Mouse (Mus musculus) limb, embryonic 15.5 days (tissue): ENCODE measurements around the gene Gm5269. TPM values are rescaled to one million over a fixed set of nuclear protein-coding genes. Genes with fewer than 3 reads are reported as not detected.

Source experiments
- ATAC-seq: fragments of 200-750 bp; cut with Nextera tagmentation; 2 replicates; pipeline ENCODE4 v1.8.0; 2017; ENCODE audit warnings: low read depth, moderate TSS enrichment; ENCODE audit not compliant: insufficient number of reproducible peaks, low FRiP score, low TSS enrichment
- H3K27ac ChIP-seq: fragments of 300-500 bp; sonication (generic); 2 replicates; pipeline ENCODE4 v1.5.1; 2015; ENCODE audit warnings: moderate library complexity, mild to moderate bottlenecking, inconsistent platforms
- H3K27me3 ChIP-seq: fragments of 300-500 bp; sonication (generic); 2 replicates; pipeline ENCODE4 v1.6.1; 2015; ENCODE audit warnings: inconsistent platforms
- H3K36me3 ChIP-seq: fragments of 300-500 bp; sonication (generic); 2 replicates; pipeline ENCODE4 v1.6.1; 2015; ENCODE audit warnings: inconsistent platforms
- H3K4me1 ChIP-seq: fragments of 300-500 bp; sonication (generic); 2 replicates; pipeline ENCODE4 v1.6.1; 2015; ENCODE audit warnings: inconsistent platforms
- H3K4me2 ChIP-seq: fragments of 300-500 bp; sonication (generic); 2 replicates; pipeline ENCODE4 v1.6.1; 2015; ENCODE audit warnings: mild to moderate bottlenecking, inconsistent platforms
- H3K4me3 ChIP-seq: fragments of 300-500 bp; sonication (generic); 2 replicates; pipeline ENCODE4 v1.5.1; 2015; ENCODE audit warnings: mild to moderate bottlenecking, inconsistent platforms
- H3K9ac ChIP-seq: fragments of 300-500 bp; sonication (generic); 2 replicates; pipeline ENCODE4 v1.6.1; 2015; ENCODE audit warnings: inconsistent platforms
- H3K9me3 ChIP-seq: fragments of 300-500 bp; sonication (generic); 2 replicates; pipeline ENCODE4 v1.6.1; 2016; ENCODE audit warnings: inconsistent platforms
- WGBS: fragments of 180-500 bp; shearing (Covaris S2); methylation state at CpG from one replicate; pipeline ENCODE4 v1.1.7; 2015; 5-methylcytosine and 5-hydroxymethylcytosine counted together
- polyA plus RNA-seq: library from polyadenylated mRNA; unstranded; fragments of >200 nt; fragmentation: Nextera tagmentation; extraction: Ambion mirVana; gene quantifications from 2 replicates; pipeline ENCODE4 v1.2.1, GENCODE M21; 2015

Gm5269 gene
- polyA plus RNA-seq, 1 experiment from 2014 or later = not detected

GRCm38 (mm10) chr1:45860349-45860748 lies 29.7 kb downstream of the Gm5269 start:
- Histone ChIP-seq H3K4me1 (peaks cover 16% of the 10 kb centered on the region), H3K9me3 (peaks cover 4% of the 10 kb centered on the region; the same call in 1 of the 2 replicates), H3K9ac (no peak overlapping the region), H3K36me3 (no peaks in the 10 kb centered on the region), H3K27me3 (no peaks in the 10 kb centered on the region), H3K4me2 (no peak overlapping the region), H3K27ac (peak overlapping the region; percentile 38), H3K4me3 (no peak overlapping the region)
- ATAC-seq = no peak
- WGBS = 33% methylated on average over 5 of the region's 5 CpGs

- peaks cover 7% of the 10 kb centered on the region; the same call in 1 of the 2 replicates for H3K4me1 ChIP-seq
- no peak overlapping the region for H3K4me3 ChIP-seq
- H3K27ac ChIP-seq = no peak overlapping the region
- H3K9ac ChIP-seq = no peak overlapping the region
- WGBS = 78% methylated on average over 1 of the region's 1 CpGs
- no peaks in the 10 kb centered on the region for H3K27me3 ChIP-seq
- H3K4me2 ChIP-seq = no peak overlapping the region
- ATAC-seq = no peak
- no peaks in the 10 kb centered on the region for H3K36me3 ChIP-seq
- H3K9me3 ChIP-seq = peaks cover 2% of the 10 kb centered on the region; the same call in 1 of the 2 replicates
Measured at GRCm38 (mm10) chr1:45858038-45858437, 32.0 kb downstream of the Gm5269 start.

- Histone ChIP-seq H3K9me3 (no peaks in the 10 kb centered on the region), H3K27ac (no peak overlapping the region), H3K4me1 (no peaks in the 10 kb centered on the region), H3K36me3 (no peaks in the 10 kb centered on the region), H3K9ac (no peak overlapping the region), H3K4me3 (no peak overlapping the region), H3K4me2 (no peak overlapping the region), H3K27me3 (no peaks in the 10 kb centered on the region)
- 90% methylated on average over 1 of the region's 1 CpGs for WGBS
- ATAC-seq = no peak
Measured at GRCm38 (mm10) chr1:45845466-45845865, 44.6 kb downstream of the Gm5269 start.

Other genes with a start within 250 kb of the Gm5269 start
- 65.1 and 65.5 TPM in 2 replicates for gene Wdr75, start 95.1 kb downstream of the Gm5269 start, polyA plus RNA-seq
- gene Slc40a1, start 36.2 kb upstream of the Gm5269 start, polyA plus RNA-seq = 46.5 and 51.7 TPM in 2 replicates
- gene Dnah7b, start 176.0 kb upstream of the Gm5269 start, polyA plus RNA-seq = 1.2 and 1.3 TPM in 2 replicates